Mouse (Mus musculus) intestine, embryonic 15.5 days (tissue): ENCODE data around the gene Nipal3. TPM values are rescaled to one million over a fixed set of nuclear protein-coding genes. Genes with fewer than 3 reads are reported as not detected.

ENCODE experiments used
- ATAC-seq: fragments of 200-750 bp; cut with Nextera tagmentation; 2 replicates; pipeline ENCODE4 v1.8.0; 2017; ENCODE audit warnings: moderate TSS enrichment, moderate library complexity
- H3K27ac ChIP-seq: fragments of 300-500 bp; sonication (generic); 2 replicates; pipeline ENCODE4 v1.5.1; 2015; ENCODE audit warnings: mild to moderate bottlenecking, inconsistent platforms
- H3K27me3 ChIP-seq: fragments of 300-500 bp; sonication (generic); replicated peaks from 2 replicates; pipeline ENCODE4 v1.6.1; 2015; ENCODE audit warnings: inconsistent platforms
- H3K36me3 ChIP-seq: fragments of 300-500 bp; sonication (generic); 2 replicates; pipeline ENCODE4 v1.6.1; 2015; ENCODE audit warnings: inconsistent platforms
- H3K4me1 ChIP-seq: fragments of 300-500 bp; sonication (generic); replicated peaks from 2 replicates; pipeline ENCODE4 v1.6.1; 2015; ENCODE audit warnings: inconsistent platforms
- H3K4me2 ChIP-seq: fragments of 300-500 bp; sonication (generic); replicated peaks from 2 replicates; pipeline ENCODE4 v1.6.1; 2015; ENCODE audit warnings: mild to moderate bottlenecking, inconsistent platforms
- H3K4me3 ChIP-seq: fragments of 300-500 bp; sonication (generic); replicated peaks from 2 replicates; pipeline ENCODE4 v1.5.1; 2015; ENCODE audit warnings: inconsistent platforms
- H3K9ac ChIP-seq: fragments of 300-500 bp; sonication (generic); 2 replicates; pipeline ENCODE4 v1.6.1; 2015; ENCODE audit warnings: inconsistent platforms
- H3K9me3 ChIP-seq: fragments of 300-500 bp; sonication (generic); 2 replicates; pipeline ENCODE4 v1.6.1; 2016; ENCODE audit warnings: inconsistent platforms
- WGBS: fragments of 180-500 bp; shearing (Covaris S2); methylation state at CpG from one replicate; pipeline ENCODE4 v1.1.7; 2015; 5-methylcytosine and 5-hydroxymethylcytosine counted together
- polyA plus RNA-seq: library from polyadenylated mRNA; unstranded; fragments of >200 nt; fragmentation: Nextera tagmentation; extraction: Ambion mirVana; gene quantifications from 2 replicates; pipeline ENCODE4 v1.2.1, GENCODE M21; 2015

Nipal3 gene
- polyA plus RNA-seq, 1 experiment from 2014 or later: 6.4 TPM

DNA sequence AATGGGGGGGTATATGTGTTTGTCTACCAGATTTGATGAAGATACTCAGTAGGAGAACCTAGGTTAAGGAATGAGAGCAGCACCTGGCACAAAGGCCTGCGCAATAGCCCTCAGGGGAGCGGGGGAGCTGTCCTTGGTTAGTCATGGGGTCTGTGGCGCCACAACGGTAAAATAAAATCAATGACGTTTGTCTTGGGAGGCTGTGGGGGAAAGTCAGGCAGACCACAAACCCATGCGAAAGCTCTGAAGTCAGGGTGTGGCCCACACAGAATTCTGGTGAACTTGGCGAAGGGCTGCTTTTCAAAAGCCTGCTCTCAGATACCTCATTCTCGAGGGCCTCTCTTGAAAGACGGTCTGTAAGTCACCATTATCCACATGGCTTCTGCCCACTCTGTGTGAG, 25.6 kb upstream of the Nipal3 start:
- ATAC-seq: no peak
- no peak overlapping the region for H3K27ac ChIP-seq
- H3K9me3 ChIP-seq: no peaks in the 10 kb centered on the region
- H3K4me1 ChIP-seq: peaks cover 6% of the 10 kb centered on the region; the same call in 1 of the 2 replicates
- H3K4me3 ChIP-seq: no peak overlapping the region
- no peak overlapping the region for H3K9ac ChIP-seq
- WGBS: 73% methylated on average over 9 of the region's 9 CpGs
- no peak overlapping the region for H3K4me2 ChIP-seq
- no peaks in the 10 kb centered on the region for H3K27me3 ChIP-seq
- H3K36me3 ChIP-seq: no peaks in the 10 kb centered on the region

DNA sequence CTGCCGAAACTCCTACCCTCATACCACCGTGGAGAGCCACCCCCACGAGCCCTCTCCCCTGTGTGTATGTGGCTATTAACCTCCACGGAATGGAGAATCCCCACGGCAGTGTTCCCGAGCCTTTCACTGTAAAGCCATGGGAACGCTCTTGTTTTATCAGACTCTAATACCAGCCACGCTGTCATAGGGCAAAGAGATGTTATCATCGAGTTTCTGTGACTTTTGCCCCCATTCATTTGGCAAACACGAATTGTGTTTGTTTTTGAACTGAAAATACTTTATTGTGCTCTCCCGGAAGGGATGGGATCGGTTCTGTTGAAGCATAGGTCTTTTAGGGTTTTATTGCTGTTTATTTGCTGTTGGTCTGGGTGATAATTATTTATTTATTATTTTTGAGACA, 23.3 kb upstream of the Nipal3 start:
- Histone ChIP-seq H3K4me1 (0 out of 2 replicates have a peak, but pooled peaks cover 3% of the 10 kb centered on the region), H3K4me2 (no peak overlapping the region), H3K4me3 (no peak overlapping the region), H3K9me3 (no peaks in the 10 kb centered on the region), H3K36me3 (no peaks in the 10 kb centered on the region), H3K27me3 (no peaks in the 10 kb centered on the region), H3K27ac (no peak overlapping the region), H3K9ac (no peak overlapping the region)
- peak; percentile 27; the same call in 1 of the 2 replicates for ATAC-seq
- 62% methylated on average over 12 of the region's 12 CpGs for WGBS

DNA sequence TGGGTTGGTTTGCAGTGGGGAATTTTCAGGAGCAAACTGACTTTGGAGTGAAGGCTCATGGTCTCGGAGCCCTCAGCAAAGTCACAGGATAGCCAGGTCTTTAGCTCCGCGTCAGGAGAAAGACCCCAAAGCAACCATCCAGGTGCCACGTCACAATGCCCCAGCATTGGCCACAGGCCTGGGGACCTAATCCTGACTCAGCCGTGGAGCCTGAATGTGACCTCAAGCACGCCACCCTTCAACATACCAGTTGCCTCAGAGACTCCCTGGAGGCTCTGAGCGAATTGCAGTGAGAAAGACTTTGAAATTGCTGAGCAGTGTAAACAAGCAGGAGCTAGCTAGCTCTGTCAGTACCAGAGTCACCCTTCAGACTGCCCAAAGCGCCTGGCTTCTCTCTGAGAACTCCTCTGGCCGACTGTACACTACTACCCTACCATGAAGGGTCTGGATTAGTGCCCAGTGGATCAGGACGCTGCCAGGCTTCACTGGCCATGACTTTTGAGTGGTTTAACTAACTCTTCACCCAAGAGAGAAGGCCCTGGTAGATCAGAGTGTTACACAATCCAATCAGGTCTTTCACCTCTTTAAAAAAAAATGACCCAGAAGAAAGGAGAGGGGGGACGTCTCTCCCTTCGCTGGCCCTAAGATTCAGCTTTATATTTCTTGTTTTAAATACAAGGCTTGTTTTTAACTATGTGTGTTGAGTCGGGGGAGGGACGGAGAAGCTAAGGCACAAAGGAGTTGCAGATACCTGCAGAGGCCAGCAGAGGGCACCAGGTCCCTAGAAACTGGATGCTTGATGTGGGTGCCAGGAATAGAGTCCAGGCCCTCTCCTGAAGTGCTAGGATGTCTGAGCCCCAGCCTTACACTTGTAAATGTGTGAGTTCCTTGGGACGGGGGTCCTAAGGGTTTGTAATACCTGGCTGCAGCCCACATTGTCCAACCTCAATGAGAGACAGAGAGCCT, 21.8 kb upstream of the Nipal3 start:
- H3K9me3 ChIP-seq: no peaks in the 10 kb centered on the region
- no peak; the same call in 1 of the 2 replicates for ATAC-seq

DNA sequence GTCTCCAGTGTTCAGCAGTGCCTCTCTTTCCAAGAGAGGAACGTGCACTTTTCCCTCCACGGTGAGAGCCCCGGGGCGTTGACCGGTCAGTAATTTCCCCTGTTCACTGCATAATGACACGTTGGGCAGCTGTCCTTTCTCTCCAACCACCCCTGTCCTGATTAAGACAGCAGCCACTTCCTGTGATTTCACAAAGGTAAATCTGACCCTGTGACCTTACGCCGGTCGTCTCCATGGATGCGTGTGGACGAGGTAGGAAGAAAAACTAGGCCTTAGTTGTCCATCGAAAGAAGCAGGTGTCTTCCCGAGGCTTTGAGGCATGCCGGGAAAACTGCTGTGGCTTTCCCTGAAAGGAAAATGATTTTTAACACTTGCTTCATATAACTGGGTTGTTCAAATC, 20.1 kb upstream of the Nipal3 start:
- no peak overlapping the region for H3K4me3 ChIP-seq

More for the DNA sequence above, 21.8 kb upstream of the Nipal3 start:
- H3K36me3 ChIP-seq: no peaks in the 10 kb centered on the region
- WGBS: 48% methylated on average over 15 of the region's 15 CpGs
- 0 out of 2 replicates have a peak, but pooled peaks cover 3% of the 10 kb centered on the region for H3K4me1 ChIP-seq
- H3K27ac ChIP-seq: no peak overlapping the region
- no peak overlapping the region for H3K9ac ChIP-seq
- H3K4me3 ChIP-seq: no peak overlapping the region
- no peak overlapping the region for H3K4me2 ChIP-seq
- no peaks in the 10 kb centered on the region for H3K27me3 ChIP-seq

DNA sequence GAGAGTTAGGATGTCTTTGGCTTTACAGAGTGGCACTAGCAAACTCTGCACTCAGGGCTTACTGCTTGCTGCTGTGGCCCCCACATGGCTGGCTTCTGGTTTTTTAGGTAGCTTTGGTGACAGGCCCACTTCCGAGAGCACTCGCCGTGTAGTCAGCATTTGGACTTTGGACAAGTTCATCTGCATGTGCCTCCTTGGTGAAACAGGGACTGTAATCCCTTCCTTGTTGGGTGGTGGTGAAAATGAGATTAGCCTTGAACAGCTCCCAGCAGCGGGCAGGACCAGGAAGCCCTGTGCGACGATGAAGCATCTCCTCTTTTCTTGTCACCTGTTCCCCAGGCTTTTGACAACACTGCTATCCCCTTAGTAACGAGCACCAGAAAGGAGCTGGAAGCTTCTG, 19.0 kb upstream of the Nipal3 start:
- no peak overlapping the region for H3K4me3 ChIP-seq
- ATAC-seq: peak; percentile 49; the same call in 1 of the 2 replicates
- peak overlapping the region; percentile 18; the same call in 1 of the 2 replicates for H3K27ac ChIP-seq

More for the DNA sequence above, 20.1 kb upstream of the Nipal3 start:
- Histone ChIP-seq H3K4me1 (0 out of 2 replicates have a peak, but pooled peaks cover 3% of the 10 kb centered on the region), H3K4me2 (no peak overlapping the region), H3K27ac (no peak overlapping the region), H3K9ac (no peak overlapping the region), H3K27me3 (no peaks in the 10 kb centered on the region), H3K9me3 (no peaks in the 10 kb centered on the region), H3K36me3 (no peaks in the 10 kb centered on the region)
- 75% methylated on average over 14 of the region's 14 CpGs for WGBS
- ATAC-seq: no peak

DNA sequence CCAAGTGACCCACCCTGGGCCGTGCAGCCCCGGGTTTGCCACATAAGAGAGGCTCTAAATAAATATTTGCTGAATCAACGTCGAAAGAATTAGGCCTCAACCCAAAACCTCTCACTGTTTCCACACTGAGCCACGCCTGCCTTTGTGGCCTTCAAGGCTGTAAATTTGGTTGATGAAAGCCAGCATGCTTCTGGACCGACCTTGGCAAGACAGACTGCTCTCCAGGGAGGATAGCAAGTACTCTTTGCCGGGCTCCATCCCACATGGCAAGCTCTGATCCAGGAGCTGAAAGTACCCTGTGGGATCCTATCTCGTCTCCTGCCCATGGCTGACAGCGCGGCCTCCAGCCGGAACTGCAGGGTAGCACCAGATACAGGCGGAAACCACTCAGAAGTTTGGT, 14.7 kb upstream of the Nipal3 start:
- WGBS: 51% methylated on average over 12 of the region's 12 CpGs
- Histone ChIP-seq H3K27me3 (no peaks in the 10 kb centered on the region), H3K9ac (no peak overlapping the region), H3K4me2 (no peak overlapping the region), H3K27ac (no peak overlapping the region), H3K4me1 (peaks cover 2% of the 10 kb centered on the region; the same call in 1 of the 2 replicates), H3K4me3 (no peak overlapping the region), H3K36me3 (no peaks in the 10 kb centered on the region), H3K9me3 (no peaks in the 10 kb centered on the region)
- no peak for ATAC-seq

More for the DNA sequence above, 19.0 kb upstream of the Nipal3 start:
- WGBS: 59% methylated on average over 7 of the region's 7 CpGs
- Histone ChIP-seq H3K9ac (no peak overlapping the region), H3K9me3 (no peaks in the 10 kb centered on the region), H3K4me2 (0 out of 2 replicates have a peak overlapping the region, but pooled peaks have one; percentile 3), H3K36me3 (no peaks in the 10 kb centered on the region), H3K4me1 (0 out of 2 replicates have a peak, but pooled peaks cover 5% of the 10 kb centered on the region), H3K27me3 (no peaks in the 10 kb centered on the region)

DNA sequence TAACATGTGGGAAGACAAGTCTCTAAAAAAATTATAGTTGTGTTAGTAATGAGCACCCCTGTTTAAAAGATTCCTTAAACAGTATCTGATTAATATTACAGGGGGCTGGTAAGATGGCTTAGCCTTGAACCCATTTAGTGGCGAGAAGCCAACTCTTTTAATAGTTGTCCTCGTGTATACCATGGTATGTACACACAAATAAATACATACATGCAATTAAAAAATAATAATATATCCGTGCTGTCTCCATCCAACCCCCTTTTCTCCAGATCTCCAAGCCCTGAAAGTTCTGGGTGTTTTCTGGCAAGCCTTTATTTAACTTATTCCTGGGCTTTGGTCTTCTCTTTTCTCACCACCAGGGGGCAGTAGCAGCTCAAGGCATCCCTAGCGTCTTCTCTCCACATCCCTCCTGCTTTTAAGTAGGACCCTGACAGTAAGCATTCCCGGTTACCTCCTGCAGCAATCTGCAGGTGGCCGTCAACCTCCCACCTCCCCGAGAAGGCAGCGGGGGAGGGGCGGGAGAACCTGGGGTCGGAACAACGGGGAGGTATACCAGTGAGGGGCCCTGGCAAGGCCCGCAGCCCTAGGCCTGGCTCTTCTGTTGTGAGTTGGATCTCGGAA, 13.7 kb upstream of the Nipal3 start:
- Histone ChIP-seq H3K9me3 (no peaks in the 10 kb centered on the region), H3K27me3 (no peaks in the 10 kb centered on the region), H3K4me1 (peaks cover 2% of the 10 kb centered on the region; the same call in 1 of the 2 replicates), H3K4me3 (no peak overlapping the region), H3K9ac (no peak overlapping the region), H3K4me2 (peak overlapping the region; percentile 49), H3K36me3 (no peaks in the 10 kb centered on the region), H3K27ac (no peak overlapping the region)
- WGBS: 14% methylated on average over 13 of the region's 13 CpGs
- ATAC-seq: peak; percentile 57

DNA sequence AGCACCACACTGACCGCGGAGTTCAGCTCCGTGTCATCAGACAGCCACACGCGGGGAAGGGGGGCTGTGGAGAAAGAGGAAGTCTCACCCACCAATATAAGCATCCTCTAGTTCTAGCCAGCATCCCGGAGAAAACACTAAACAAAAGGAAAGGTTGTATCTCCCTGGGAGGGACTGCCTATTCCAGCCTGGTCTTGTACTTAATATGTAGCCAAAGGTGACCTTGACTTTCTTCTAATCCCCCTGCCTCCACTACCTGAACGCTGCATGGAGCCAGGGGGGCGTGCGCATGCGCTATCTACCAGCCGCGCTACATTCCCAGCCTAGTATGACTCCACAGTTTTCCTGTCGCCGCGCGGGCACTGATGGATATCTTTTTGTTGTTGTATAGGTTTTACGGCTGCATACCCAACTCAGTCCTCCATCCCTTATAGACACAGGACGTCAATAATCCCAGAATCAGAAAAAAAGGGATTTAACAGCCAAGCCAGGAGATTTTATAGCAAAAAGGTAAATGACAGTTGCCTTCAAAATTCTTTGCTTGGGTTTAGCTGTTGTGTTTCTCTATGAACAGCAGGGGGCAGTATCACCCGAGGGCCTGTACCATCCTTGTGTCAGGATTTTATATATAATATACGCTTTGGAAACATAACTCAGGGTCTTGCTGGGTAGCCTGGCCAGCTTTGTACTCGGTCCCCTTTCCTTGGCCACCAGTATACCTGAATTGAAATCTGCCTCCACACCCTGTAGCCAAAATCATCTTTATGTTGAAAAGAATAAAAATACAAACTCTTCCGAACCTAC, 12.9 kb upstream of the Nipal3 start:
- 9% methylated on average over 22 of the region's 22 CpGs for WGBS
- no peaks in the 10 kb centered on the region for H3K9me3 ChIP-seq
- peaks cover 2% of the 10 kb centered on the region; the same call in 1 of the 2 replicates for H3K4me1 ChIP-seq
- H3K9ac ChIP-seq: 0 out of 2 replicates have a peak overlapping the region, but pooled peaks have one; percentile 2
- peak overlapping the region; percentile 54 for H3K4me2 ChIP-seq
- H3K36me3 ChIP-seq: no peaks in the 10 kb centered on the region
- H3K27me3 ChIP-seq: no peaks in the 10 kb centered on the region
- H3K27ac ChIP-seq: no peak overlapping the region
- H3K4me3 ChIP-seq: peak overlapping the region; percentile 2
- peak; percentile 43; the same call in 1 of the 2 replicates for ATAC-seq

DNA sequence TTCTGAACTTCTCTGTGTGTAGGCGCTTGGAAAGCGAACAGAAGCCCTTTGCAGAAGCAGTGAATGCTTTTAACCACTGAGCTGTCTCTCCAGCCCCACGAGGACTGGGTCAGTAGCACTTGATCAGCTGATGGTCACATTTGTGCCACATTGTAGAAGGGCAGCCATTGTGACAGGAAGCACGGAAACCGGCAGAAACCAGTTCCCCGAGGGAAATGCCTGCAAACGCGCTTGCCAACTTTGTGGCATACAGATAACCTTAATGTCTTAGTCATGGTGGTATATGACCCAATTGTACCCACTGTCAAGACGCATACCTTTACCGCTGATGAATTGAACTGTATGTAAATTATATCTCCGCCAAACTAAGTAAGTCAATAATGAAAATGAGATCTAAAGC, 11.0 kb upstream of the Nipal3 start:
- Histone ChIP-seq H3K36me3 (no peaks in the 10 kb centered on the region), H3K27me3 (no peaks in the 10 kb centered on the region), H3K9me3 (no peaks in the 10 kb centered on the region), H3K4me1 (peaks cover 2% of the 10 kb centered on the region; the same call in 1 of the 2 replicates), H3K4me2 (no peak overlapping the region), H3K9ac (no peak overlapping the region), H3K4me3 (no peak overlapping the region), H3K27ac (no peak overlapping the region)
- 79% methylated on average over 11 of the region's 11 CpGs for WGBS
- no peak for ATAC-seq

DNA sequence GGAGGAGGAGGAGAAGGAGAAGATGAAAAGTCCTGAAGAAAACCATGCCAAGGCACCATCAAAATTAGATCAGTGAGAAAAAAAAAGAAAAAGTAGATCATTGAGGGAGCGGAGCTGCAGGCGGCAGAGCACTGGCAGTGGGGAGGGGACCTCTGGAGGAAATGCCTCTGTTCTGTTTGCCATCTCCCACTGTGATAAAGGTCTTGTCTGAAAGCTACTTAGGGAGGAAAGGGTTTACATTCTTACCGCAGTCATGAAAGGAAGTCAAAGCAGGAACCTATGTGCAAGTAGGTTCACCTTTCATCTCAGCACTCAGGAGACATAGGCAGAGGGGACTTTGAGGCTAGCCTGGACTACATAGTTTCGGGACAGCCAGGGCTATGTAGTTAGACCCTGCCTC, 6.7 kb upstream of the Nipal3 start:
- no peaks in the 10 kb centered on the region for H3K36me3 ChIP-seq
- H3K4me1 ChIP-seq: no peaks in the 10 kb centered on the region
- 46% methylated on average over 4 of the region's 4 CpGs for WGBS
- H3K27ac ChIP-seq: no peak overlapping the region
- no peak overlapping the region for H3K4me2 ChIP-seq
- no peaks in the 10 kb centered on the region for H3K9me3 ChIP-seq
- no peaks in the 10 kb centered on the region for H3K27me3 ChIP-seq
- no peak for ATAC-seq
- no peak overlapping the region for H3K4me3 ChIP-seq
- no peak overlapping the region for H3K9ac ChIP-seq

DNA sequence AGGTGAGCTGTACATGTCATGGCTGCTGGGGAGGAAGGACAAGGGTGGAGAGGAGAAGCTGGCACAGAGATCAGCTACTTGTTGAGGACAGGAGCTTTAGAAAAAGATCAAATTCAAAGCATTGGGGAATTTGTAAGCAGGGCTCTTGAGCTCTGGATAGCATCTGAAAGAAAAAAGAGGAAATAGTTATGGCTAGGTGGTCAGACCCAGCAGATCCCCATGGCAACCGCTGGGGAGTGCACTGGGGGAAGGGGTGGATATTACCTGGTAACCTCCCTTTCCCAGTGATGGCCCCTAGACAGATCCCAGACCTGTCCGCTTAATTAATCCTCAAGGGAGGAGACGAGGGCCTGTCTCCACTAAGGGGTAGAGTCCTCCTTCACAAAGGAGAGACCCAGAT, 5.0 kb upstream of the Nipal3 start:
- H3K36me3 ChIP-seq: no peaks in the 10 kb centered on the region
- H3K9ac ChIP-seq: no peak overlapping the region
- H3K9me3 ChIP-seq: no peaks in the 10 kb centered on the region
- H3K4me2 ChIP-seq: no peak overlapping the region
- H3K4me1 ChIP-seq: peaks cover 6% of the 10 kb centered on the region
- no peak overlapping the region for H3K27ac ChIP-seq
- no peak for ATAC-seq
- WGBS: 73% methylated on average over 3 of the region's 3 CpGs
- no peak overlapping the region for H3K4me3 ChIP-seq
- no peaks in the 10 kb centered on the region for H3K27me3 ChIP-seq
